Mouse (Mus musculus): ENCODE data around the gene Phtf2.
"Not testable (repeated sequence)": the region's sequence is repeated elsewhere in the genome, so short reads cannot be mapped to it uniquely, and the experiment has no call there.

Gene Phtf2

GRCm38 (mm10) chr5:20791793-20792554 lies 90.0 kb downstream of the Phtf2 start:
- in situ Hi-C loops (cut with MboI; ENCODE audit: low pct_unique_long_range_greater_than_20kb in 1 of 2, low sequenced_read_pairs in 2 of 2, unreplicated experiment in 1 of 2): no loop called here

- in situ Hi-C loops (cut with MboI; ENCODE audit: low pct_unique_long_range_greater_than_20kb in 1 of 2, low sequenced_read_pairs in 2 of 2, unreplicated experiment in 1 of 2): not testable (repeated sequence)
Measured at GRCm38 (mm10) chr5:20786471-20786870, 95.5 kb downstream of the Phtf2 start.

- in situ Hi-C loops (cut with MboI; ENCODE audit: low pct_unique_long_range_greater_than_20kb in 1 of 2, low sequenced_read_pairs in 2 of 2, unreplicated experiment in 1 of 2): no loop called here
Measured at GRCm38 (mm10) chr5:20781116-20781515, 100.8 kb downstream of the Phtf2 start.

DNA sequence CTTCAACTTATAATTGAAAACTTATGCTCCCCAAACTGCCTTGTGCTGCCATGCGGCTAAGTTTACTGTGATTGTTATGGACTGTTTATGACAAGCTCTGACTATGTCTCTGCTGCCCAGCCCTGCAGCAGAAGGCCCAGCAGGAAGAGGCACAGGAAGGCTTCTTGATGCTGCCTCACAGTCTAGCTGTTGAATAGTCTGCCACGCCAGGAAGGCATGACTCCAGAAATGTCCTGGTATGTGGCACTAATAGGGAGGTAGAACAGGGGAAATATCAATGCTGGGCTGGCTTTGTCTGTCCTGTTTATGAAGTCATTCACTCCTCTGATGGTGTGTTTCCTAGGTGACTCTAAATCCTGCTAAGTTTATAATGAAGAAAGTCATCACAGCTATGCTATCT lies 102.7 kb downstream of the Phtf2 start:
- in situ Hi-C loops (cut with MboI; ENCODE audit: low pct_unique_long_range_greater_than_20kb in 1 of 2, low sequenced_read_pairs in 2 of 2, unreplicated experiment in 1 of 2): no loop called here

GRCm38 (mm10) chr5:20778274-20778984 lies 103.5 kb downstream of the Phtf2 start:
- in situ Hi-C loops (cut with MboI; ENCODE audit: low pct_unique_long_range_greater_than_20kb in 1 of 2, low sequenced_read_pairs in 2 of 2, unreplicated experiment in 1 of 2): no loop called here

- in situ Hi-C loops (cut with MboI; ENCODE audit: low pct_unique_long_range_greater_than_20kb in 1 of 2, low sequenced_read_pairs in 2 of 2, unreplicated experiment in 1 of 2): no loop called here
Measured at GRCm38 (mm10) chr5:20773341-20773740, 108.6 kb downstream of the Phtf2 start.

DNA sequence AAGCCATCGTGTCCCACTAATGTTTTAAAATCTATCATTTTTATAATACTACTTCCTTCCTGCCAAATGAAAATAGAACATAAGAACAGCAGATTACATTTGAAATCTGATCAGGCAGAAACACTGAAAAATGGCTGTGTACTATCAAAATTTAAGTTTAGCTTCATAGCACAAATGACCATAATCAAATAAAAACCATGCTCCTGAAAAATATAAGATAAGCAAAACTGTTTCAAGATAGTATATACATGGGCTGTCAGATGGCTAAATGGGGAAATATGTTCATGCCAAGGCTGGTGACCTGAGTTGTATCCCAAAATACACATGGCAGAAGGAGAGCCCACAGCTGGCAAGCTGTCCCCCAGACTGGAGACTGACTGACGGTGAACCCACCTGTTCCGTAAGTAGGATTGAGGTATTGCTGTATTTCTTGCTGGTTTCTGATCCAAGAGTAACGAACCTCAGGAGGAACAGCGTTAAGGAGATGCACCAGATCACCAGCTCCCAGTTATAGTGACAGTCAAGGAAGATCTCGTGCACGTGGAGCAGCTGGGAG lies 116.5 kb downstream of the Phtf2 start:
- in situ Hi-C loops (cut with MboI; ENCODE audit: low pct_unique_long_range_greater_than_20kb in 1 of 2, low sequenced_read_pairs in 2 of 2, unreplicated experiment in 1 of 2): no loop called here

GRCm38 (mm10) chr5:20762441-20762840 lies 119.5 kb downstream of the Phtf2 start:
- in situ Hi-C loops (cut with MboI; ENCODE audit: low pct_unique_long_range_greater_than_20kb in 1 of 2, low sequenced_read_pairs in 2 of 2, unreplicated experiment in 1 of 2): not testable (repeated sequence)

GRCm38 (mm10) chr5:20760368-20761162 lies 121.4 kb downstream of the Phtf2 start:
- in situ Hi-C loops (cut with MboI; ENCODE audit: low pct_unique_long_range_greater_than_20kb in 1 of 2, low sequenced_read_pairs in 2 of 2, unreplicated experiment in 1 of 2): no loop called here

DNA sequence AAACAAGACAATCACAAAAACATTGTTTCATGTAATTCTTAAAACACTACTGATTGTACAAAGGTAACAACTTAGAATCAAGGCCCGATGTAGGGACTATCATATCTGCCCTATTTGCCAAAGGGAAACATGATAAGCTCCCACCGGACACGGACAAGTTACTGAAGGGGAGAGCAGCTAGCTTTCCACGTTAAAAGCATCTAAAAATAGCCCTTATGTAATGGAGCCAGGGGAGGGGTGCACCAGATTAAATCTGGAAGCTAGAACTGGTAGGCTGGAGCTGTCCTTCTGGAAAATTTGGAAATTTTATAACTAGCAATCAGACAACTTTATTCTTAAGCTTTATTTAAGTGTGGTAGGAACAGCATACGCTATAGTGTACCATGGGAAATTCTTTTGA lies 122.2 kb downstream of the Phtf2 start:
- in situ Hi-C loops (cut with MboI; ENCODE audit: low pct_unique_long_range_greater_than_20kb in 1 of 2, low sequenced_read_pairs in 2 of 2, unreplicated experiment in 1 of 2): no loop called here

- in situ Hi-C loops (cut with MboI; ENCODE audit: low pct_unique_long_range_greater_than_20kb in 1 of 2, low sequenced_read_pairs in 2 of 2, unreplicated experiment in 1 of 2): no loop called here
Measured at GRCm38 (mm10) chr5:20753963-20754362, 128.0 kb downstream of the Phtf2 start.

DNA sequence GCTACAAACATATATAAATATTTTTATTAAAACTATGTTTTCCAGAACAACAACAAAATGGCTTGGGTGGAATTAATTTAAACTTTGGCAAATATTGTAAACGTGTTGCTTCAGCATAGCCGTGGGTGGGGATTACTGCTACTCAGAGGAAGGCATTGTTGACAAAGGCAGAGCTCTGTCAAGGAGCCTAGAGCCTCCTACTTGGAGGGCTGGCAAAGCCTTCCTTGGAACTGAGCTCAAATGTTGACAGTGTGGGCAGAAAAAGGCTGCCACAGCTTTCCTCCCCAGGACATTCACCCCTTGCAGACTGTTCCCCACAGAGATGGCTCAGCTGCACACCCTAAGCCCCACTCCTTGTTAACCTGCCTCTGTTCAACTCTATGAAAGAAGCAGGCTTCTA lies 128.8 kb downstream of the Phtf2 start:
- in situ Hi-C loops (cut with MboI; ENCODE audit: low pct_unique_long_range_greater_than_20kb in 1 of 2, low sequenced_read_pairs in 2 of 2, unreplicated experiment in 1 of 2): no loop called here

DNA sequence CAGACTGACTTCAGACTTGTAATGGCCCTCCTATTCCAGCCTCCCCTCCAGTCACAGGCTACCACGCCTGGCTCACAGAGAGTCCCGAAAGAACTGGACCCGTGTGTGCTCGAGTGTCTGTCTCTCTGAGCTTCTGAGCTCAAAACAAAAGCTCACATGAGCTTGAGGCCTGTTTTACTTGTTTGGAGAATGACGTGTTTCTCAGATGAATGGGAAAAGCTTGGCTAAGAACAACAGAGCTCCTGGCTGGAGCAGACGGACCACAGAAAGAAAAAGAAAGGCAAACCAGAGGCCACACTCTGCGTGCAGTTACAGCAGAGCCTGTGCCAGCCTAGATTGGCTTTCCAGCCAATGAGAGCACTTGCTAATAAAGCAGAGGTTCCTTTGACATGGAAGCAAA lies 130.2 kb downstream of the Phtf2 start:
- in situ Hi-C loops (cut with MboI; ENCODE audit: low pct_unique_long_range_greater_than_20kb in 1 of 2, low sequenced_read_pairs in 2 of 2, unreplicated experiment in 1 of 2): no loop called here

- in situ Hi-C loops (cut with MboI; ENCODE audit: low pct_unique_long_range_greater_than_20kb in 1 of 2, low sequenced_read_pairs in 2 of 2, unreplicated experiment in 1 of 2): no loop called here
Measured at GRCm38 (mm10) chr5:20751000-20751399, 130.9 kb downstream of the Phtf2 start.

- in situ Hi-C loops (cut with MboI; ENCODE audit: low pct_unique_long_range_greater_than_20kb in 1 of 2, low sequenced_read_pairs in 2 of 2, unreplicated experiment in 1 of 2): no loop called here
Measured at GRCm38 (mm10) chr5:20749535-20749934, 132.4 kb downstream of the Phtf2 start.

GRCm38 (mm10) chr5:20748856-20749255 lies 133.1 kb downstream of the Phtf2 start:
- in situ Hi-C loops (cut with MboI; ENCODE audit: low pct_unique_long_range_greater_than_20kb in 1 of 2, low sequenced_read_pairs in 2 of 2, unreplicated experiment in 1 of 2): no loop called here

DNA sequence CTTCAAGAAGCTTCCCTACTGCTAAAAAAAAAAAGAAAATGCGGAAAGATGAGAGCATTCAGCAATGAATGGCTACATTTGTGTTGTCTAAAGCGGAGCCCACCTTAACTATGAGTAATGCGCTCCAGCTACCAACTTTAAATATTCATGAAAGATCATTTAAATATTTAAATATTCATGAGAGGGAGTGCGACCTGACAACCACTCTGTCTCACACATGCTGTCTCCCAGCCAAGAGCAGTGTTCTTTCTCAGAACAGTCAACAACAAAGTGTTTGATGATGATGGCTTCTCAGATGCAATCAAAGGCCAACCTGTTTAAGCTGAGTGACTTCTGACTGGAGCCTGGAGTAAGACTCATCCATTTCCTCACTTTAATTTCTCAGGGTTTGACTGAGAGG lies 133.8 kb downstream of the Phtf2 start:
- in situ Hi-C loops (cut with MboI; ENCODE audit: low pct_unique_long_range_greater_than_20kb in 1 of 2, low sequenced_read_pairs in 2 of 2, unreplicated experiment in 1 of 2): no loop called here

DNA sequence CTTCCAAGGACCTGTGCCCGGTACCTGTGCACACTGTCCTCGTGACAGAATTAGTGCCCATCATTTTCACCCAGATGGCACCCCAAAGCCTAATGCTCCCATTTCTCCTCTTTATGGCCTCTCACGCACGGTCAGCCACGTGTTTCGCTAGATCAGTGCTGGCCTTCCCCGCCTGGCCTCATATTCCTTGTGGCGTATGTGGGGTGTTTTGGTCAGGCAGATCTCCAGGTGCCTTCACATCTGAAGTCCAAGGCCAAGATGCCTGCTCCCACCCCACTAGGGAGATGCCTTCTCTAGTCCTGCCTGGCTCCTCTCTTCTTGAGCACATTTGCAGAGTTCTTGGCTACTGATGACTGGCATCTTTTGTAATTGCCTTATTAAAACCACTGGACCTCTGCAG lies 140.0 kb downstream of the Phtf2 start:
- in situ Hi-C loops (cut with MboI; ENCODE audit: low pct_unique_long_range_greater_than_20kb in 1 of 2, low sequenced_read_pairs in 2 of 2, unreplicated experiment in 1 of 2): no loop called here

DNA sequence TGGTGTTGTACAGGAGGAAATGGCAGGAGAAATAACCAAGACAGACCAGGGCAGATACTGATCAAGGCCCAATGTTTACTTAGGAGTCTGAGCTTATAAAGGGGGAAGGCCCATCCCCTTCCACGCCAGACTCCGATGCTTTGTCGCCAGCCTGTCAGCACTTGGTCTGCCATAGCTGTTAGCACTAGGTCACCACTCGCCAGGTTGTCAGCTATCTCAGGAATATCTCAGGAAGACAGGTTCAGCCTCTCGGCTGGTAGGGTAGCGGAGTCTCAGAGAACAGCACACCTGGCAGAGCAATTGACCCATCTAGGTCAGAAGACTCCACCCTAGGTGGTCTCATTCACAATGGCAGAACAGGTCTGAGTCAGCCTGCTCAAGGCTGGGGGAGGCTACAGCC lies 140.7 kb downstream of the Phtf2 start:
- in situ Hi-C loops (cut with MboI; ENCODE audit: low pct_unique_long_range_greater_than_20kb in 1 of 2, low sequenced_read_pairs in 2 of 2, unreplicated experiment in 1 of 2): no loop called here
